Mouse (Mus musculus) heart, postnatal 14 days (tissue): ENCODE measurements around the gene Eya3. TPM values are rescaled to one million over a fixed set of nuclear protein-coding genes. Genes with fewer than 3 reads are reported as not detected.
A peak's percentile ranks its signal among the peaks of the same experiment; 100 is the strongest.
"Not testable (repeated sequence)": the region's sequence is repeated elsewhere in the genome, so short reads cannot be mapped to it uniquely, and the experiment has no call there.

ENCODE experiments used
- DNase-seq, 2 experiments: peaks; one replicate each; pipeline ENCODE4 v3.0.0; 2021 to 2022
- intact Hi-C: fragments of 180-260 bp; cut with DNase I; formaldehyde crosslinking; loops from one replicate; pipeline ENCODE4 v1.15.1; 2025
- long read RNA-seq, 2 experiments: library from polyadenylated mRNA; stranded (forward); transcript quantifications; one replicate each; pipeline ENCODE4 v2.0.0; 2021
- total RNA-seq, 2 experiments: library from RNA; stranded (reverse); gene quantifications; 2 replicates each; pipeline ENCODE4 v1.2.3; 2021

Gene Eya3
- total RNA-seq: 10 to 100 TPM; 36.4 to 38.5 TPM
- long read RNA-seq, experiment 1, full-length matches to known transcripts: 2 of 3 reads
- long read RNA-seq, experiment 1, partial matches to known transcripts: 0 of 3 reads
- long read RNA-seq, experiment 1, other reads (novel, unspliced or antisense): 1 of 3 reads
- long read RNA-seq, experiment 2, full-length matches to known transcripts: 2 of 7 reads
- long read RNA-seq, experiment 2, partial matches to known transcripts: 0 of 7 reads
- long read RNA-seq, experiment 2, other reads (novel, unspliced or antisense): 5 of 7 reads

- peak; percentile 93 to 95 for DNase-seq
- intact Hi-C loops: loop anchor here (5.0 kb wide), 1 partner anchor 39 kb away; no protein-coding TSS in a partner anchor
Observed at GRCm38 (mm10) chr4:132638461-132639190, at the start of gene Eya3. TSS of gene Eya3 (plus strand) at chr4:132638987.

GRCm38 (mm10) chr4:132590642-132591041, 48.1 kb upstream of the Eya3 start:
- intact Hi-C loops: no loop called here
- no peak for DNase-seq

GRCm38 (mm10) chr4:132592958-132593357, 45.8 kb upstream of the Eya3 start:
- peak in 1 of 2 experiments; percentile 18 for DNase-seq
- intact Hi-C loops: no loop called here

GRCm38 (mm10) chr4:132594191-132594590, 44.6 kb upstream of the Eya3 start:
- DNase-seq: no peak

GRCm38 (mm10) chr4:132598861-132599260, 39.9 kb upstream of the Eya3 start:
- intact Hi-C loops: no loop called here
- no peak for DNase-seq

More at GRCm38 (mm10) chr4:132594191-132594590, 44.6 kb upstream of the Eya3 start:
- intact Hi-C loops: no loop called here

- intact Hi-C loops: no loop called here
- no peak for DNase-seq
Observed at GRCm38 (mm10) chr4:132599764-132600163, 39.0 kb upstream of the Eya3 start.

- DNase-seq: no peak
- intact Hi-C loops: no loop called here
Observed at GRCm38 (mm10) chr4:132600465-132600864, 38.3 kb upstream of the Eya3 start.

GRCm38 (mm10) chr4:132601242-132601641, 37.5 kb upstream of the Eya3 start:
- DNase-seq, intact Hi-C loops: not testable (repeated sequence)

- no peak for DNase-seq
- intact Hi-C loops: no loop called here
Observed at GRCm38 (mm10) chr4:132603468-132603867, 35.3 kb upstream of the Eya3 start.

- DNase-seq: no peak
- intact Hi-C loops: no loop called here
Observed at GRCm38 (mm10) chr4:132605816-132606215, 33.0 kb upstream of the Eya3 start.

- intact Hi-C loops: no loop called here
- DNase-seq: peak in 1 of 2 experiments; percentile 25
Observed at GRCm38 (mm10) chr4:132608147-132608546, 30.6 kb upstream of the Eya3 start.

- intact Hi-C loops: no loop called here
- no peak for DNase-seq
Observed at GRCm38 (mm10) chr4:132610301-132610984, 28.3 kb upstream of the Eya3 start.

- intact Hi-C loops: no loop called here
- no peak for DNase-seq
Observed at GRCm38 (mm10) chr4:132611320-132611719, 27.5 kb upstream of the Eya3 start.

- intact Hi-C loops: no loop called here
- DNase-seq: no peak
Observed at GRCm38 (mm10) chr4:132617873-132618272, 20.9 kb upstream of the Eya3 start.

GRCm38 (mm10) chr4:132618850-132619375, 19.9 kb upstream of the Eya3 start:
- DNase-seq: peak in 1 of 2 experiments; percentile 17
- intact Hi-C loops: no loop called here

- intact Hi-C loops: loop anchor here (5.0 kb wide), 1 partner anchor 53 kb away; no protein-coding TSS in a partner anchor
- no peak for DNase-seq
Observed at GRCm38 (mm10) chr4:132620134-132620533, 18.7 kb upstream of the Eya3 start.

- intact Hi-C loops: loop anchor here (5.0 kb wide), 1 partner anchor 54 kb away; no protein-coding TSS in a partner anchor
- DNase-seq: no peak
Observed at GRCm38 (mm10) chr4:132621287-132622068, 17.3 kb upstream of the Eya3 start.

- intact Hi-C loops: loop anchor here (5.0 kb wide), 1 partner anchor 57 kb away; no protein-coding TSS in a partner anchor
- no peak for DNase-seq
Observed at GRCm38 (mm10) chr4:132624034-132624657, 14.6 kb upstream of the Eya3 start.

- intact Hi-C loops: no loop called here
Observed at GRCm38 (mm10) chr4:132628830-132629229, 10.0 kb upstream of the Eya3 start.

More at GRCm38 (mm10) chr4:132628830-132629229, 10.0 kb upstream of the Eya3 start:
- DNase-seq: peak; percentile 24 to 60
